Mouse (Mus musculus) myocyte (in vitro differentiated cells): ENCODE data around the gene Baiap3. TPM values are rescaled to one million over a fixed set of nuclear protein-coding genes. Genes with fewer than 3 reads are reported as not detected.
A peak's percentile ranks its signal among the peaks of the same experiment; 100 is the strongest.

ENCODE experiments used
- H3K27me3 ChIP-seq: one replicate; pipeline ENCODE4 v1.6.1; 2011; ENCODE audit not compliant: control insufficient read depth, insufficient read depth, insufficient read length
- H3K36me3 ChIP-seq: one replicate; pipeline ENCODE4 v1.6.1; 2011; ENCODE audit not compliant: control insufficient read depth, insufficient read depth
- H3K4me2 ChIP-seq: one replicate; pipeline ENCODE4 v1.6.1; 2011; ENCODE audit warnings: low read depth, control low read depth
- H3K4me3 ChIP-seq: one replicate; pipeline ENCODE4 v1.5.1; 2011; ENCODE audit warnings: mild to moderate bottlenecking, control low read depth, moderate library complexity
- H3K79me2 ChIP-seq: one replicate; pipeline ENCODE4 v1.6.1; 2011; ENCODE audit not compliant: control insufficient read depth, insufficient read depth
- H3ac ChIP-seq: one replicate; pipeline ENCODE4 v1.6.1; 2011; ENCODE audit not compliant: control insufficient read depth, insufficient read length
- CEBPB ChIP-seq: IDR thresholded peaks from 2 replicates; pipeline ENCODE4 v1.6.1; 2011; ENCODE audit warnings: mild to moderate bottlenecking, moderate library complexity; ENCODE audit not compliant: poor library complexity, insufficient read depth, severe bottlenecking
- E2F4 ChIP-seq: IDR thresholded peaks from one replicate; pipeline ENCODE4 v1.6.1; 2011; ENCODE audit warnings: mild to moderate bottlenecking, control low read depth, moderate library complexity; ENCODE audit not compliant: insufficient read depth
- MAX ChIP-seq: IDR thresholded peaks from one replicate; pipeline ENCODE4 v1.6.1; 2011; ENCODE audit warnings: low read depth, mild to moderate bottlenecking, control low read depth
- MYOD1 ChIP-seq, 3 experiments: IDR thresholded peaks; one replicate each; pipeline ENCODE4 v1.6.1; 2011; ENCODE audit warnings: control low read depth in 2 of 3, low read depth in 2 of 3, mild to moderate bottlenecking in 2 of 3, moderate library complexity in 1 of 3; ENCODE audit not compliant: insufficient read length in 2 of 3, control insufficient read depth in 1 of 3
- MYOG ChIP-seq, 3 experiments: IDR thresholded peaks; one replicate each; pipeline ENCODE4 v1.6.1; 2011; ENCODE audit warnings: control low read depth in 2 of 3, low read depth in 2 of 3, mild to moderate bottlenecking in 2 of 3; ENCODE audit not compliant: insufficient read length in 2 of 3, control insufficient read depth in 1 of 3, insufficient read depth in 1 of 3
- POLR2A ChIP-seq: IDR thresholded peaks from one replicate; pipeline ENCODE4 v1.6.1; 2011; ENCODE audit warnings: low read depth, mild to moderate bottlenecking, control low read depth, moderate library complexity; ENCODE audit not compliant: insufficient read length
- POLR2AphosphoS2 ChIP-seq: IDR thresholded peaks from one replicate; pipeline ENCODE4 v1.6.1; 2011; ENCODE audit warnings: low read depth, control low read depth; ENCODE audit not compliant: insufficient read length
- REST ChIP-seq: IDR thresholded peaks from one replicate; pipeline ENCODE4 v1.6.1; 2011; ENCODE audit warnings: mild to moderate bottlenecking, control low read depth, moderate library complexity; ENCODE audit not compliant: insufficient read depth, insufficient read length
- SRF ChIP-seq: IDR thresholded peaks from one replicate; pipeline ENCODE4 v1.6.1; 2011; ENCODE audit warnings: low read depth; ENCODE audit not compliant: control insufficient read depth, insufficient read length
- TCF12 ChIP-seq: IDR thresholded peaks from one replicate; pipeline ENCODE4 v1.6.1; 2011; ENCODE audit warnings: mild to moderate bottlenecking, control low read depth; ENCODE audit not compliant: poor library complexity, insufficient read depth, severe bottlenecking
- TCF3 ChIP-seq: IDR thresholded peaks from one replicate; pipeline ENCODE4 v1.6.1; 2011; ENCODE audit warnings: low read depth, control low read depth; ENCODE audit not compliant: insufficient read length
- USF1 ChIP-seq: IDR thresholded peaks from one replicate; pipeline ENCODE4 v1.6.1; 2011; ENCODE audit warnings: low read depth, mild to moderate bottlenecking, control low read depth, moderate library complexity
- polyA plus RNA-seq: library from polyadenylated mRNA; unstranded; fragments of >200 nt; fragmentation: generic; extraction: Trizol; gene quantifications from one replicate; pipeline ENCODE4 v1.2.1, GENCODE M21; 2012; ENCODE audit warnings: missing spikeins

The Baiap3 gene
- polyA plus RNA-seq, 1 experiment = 0.01 TPM

- peaks cover 4% of the 10 kb centered on the region for H3K27me3 ChIP-seq
- H3K4me2 ChIP-seq = peak overlapping the region; percentile 56
- no peak for TF ChIP-seq POLR2AphosphoS2
- TF ChIP-seq MAX = no peak
- TF ChIP-seq MYOG (IDR thresholded peaks at IDR 0.05; ENCODE audit: control insufficient read depth in 1 of 3, insufficient read depth in 1 of 3, insufficient read length in 2 of 3, low read depth in 2 of 3) = no peak
- no peak for TF ChIP-seq SRF
- no peak for TF ChIP-seq E2F4
- no peak for TF ChIP-seq CEBPB
- no peak for TF ChIP-seq MYOD1 (IDR thresholded peaks at IDR 0.05; ENCODE audit: control insufficient read depth in 1 of 3, insufficient read length in 2 of 3, low read depth in 2 of 3)
- TF ChIP-seq POLR2A = peak; percentile 43
- no peak for TF ChIP-seq TCF12
- peak; percentile 48 for TF ChIP-seq USF1
- no peak for TF ChIP-seq TCF3
- H3K36me3 ChIP-seq = peaks cover 3% of the 10 kb centered on the region
- H3K4me3 ChIP-seq = peak overlapping the region; percentile 100
- peaks cover 43% of the 10 kb centered on the region for H3K79me2 ChIP-seq
- H3ac ChIP-seq = peak overlapping the region; percentile 87
Measured at GRCm38 (mm10) chr17:25273706-25274501, 17.7 kb upstream of the Baiap3 start.

GRCm38 (mm10) chr17:25272951-25273705 lies 17.0 kb upstream of the Baiap3 start:
- Histone ChIP-seq H3K4me2 (peak overlapping the region; percentile 95), H3K27me3 (peaks cover 4% of the 10 kb centered on the region), H3K79me2 (peaks cover 50% of the 10 kb centered on the region), H3ac (peak overlapping the region; percentile 87), H3K4me3 (peak overlapping the region; percentile 100), H3K36me3 (peaks cover 10% of the 10 kb centered on the region)
- peak; percentile 15 for TF ChIP-seq TCF3
- no peak for TF ChIP-seq REST
- peak; percentile 96 for TF ChIP-seq MAX
- no peak for TF ChIP-seq TCF12
- TF ChIP-seq MYOG (IDR thresholded peaks at IDR 0.05; ENCODE audit: control insufficient read depth in 1 of 3, insufficient read depth in 1 of 3, insufficient read length in 2 of 3, low read depth in 2 of 3) = no peak
- no peak for TF ChIP-seq SRF
- TF ChIP-seq POLR2A = peak; percentile 95
- peak; percentile 85 for TF ChIP-seq POLR2AphosphoS2
- peak; percentile 25 for TF ChIP-seq E2F4

DNA sequence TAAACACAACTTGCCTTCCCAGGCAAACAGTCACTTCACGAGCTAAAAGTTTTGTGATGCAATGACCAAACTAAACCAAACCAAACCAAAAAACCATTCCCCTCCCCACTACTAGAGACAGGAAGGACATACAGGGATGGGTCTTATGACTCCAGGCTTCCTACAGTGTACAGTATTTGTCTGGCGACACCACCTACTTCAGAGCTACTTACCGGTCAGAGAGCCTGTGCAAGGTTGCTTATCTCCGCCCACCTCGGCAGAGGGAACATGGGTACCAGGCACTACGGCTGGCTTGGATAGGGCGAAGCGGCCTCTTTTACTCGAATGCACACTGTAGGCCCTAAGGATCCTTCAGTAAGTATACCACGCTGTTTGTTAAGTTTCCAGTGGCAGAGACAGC lies 16.2 kb upstream of the Baiap3 start:
- H3K4me3 ChIP-seq = peak overlapping the region; percentile 100
- peaks cover 58% of the 10 kb centered on the region for H3K79me2 ChIP-seq
- H3K27me3 ChIP-seq = no peaks in the 10 kb centered on the region
- peak overlapping the region; percentile 87 for H3ac ChIP-seq
- peaks cover 18% of the 10 kb centered on the region for H3K36me3 ChIP-seq
- H3K4me2 ChIP-seq = peak overlapping the region; percentile 95
- TF ChIP-seq USF1 = no peak
- no peak for TF ChIP-seq REST
- TF ChIP-seq POLR2A = no peak
- no peak for TF ChIP-seq MYOD1 (IDR thresholded peaks at IDR 0.05; ENCODE audit: control insufficient read depth in 1 of 3, insufficient read length in 2 of 3, low read depth in 2 of 3)
- no peak for TF ChIP-seq TCF3
- TF ChIP-seq MYOG (IDR thresholded peaks at IDR 0.05; ENCODE audit: control insufficient read depth in 1 of 3, insufficient read depth in 1 of 3, insufficient read length in 2 of 3, low read depth in 2 of 3) = no peak
- no peak for TF ChIP-seq POLR2AphosphoS2
- TF ChIP-seq E2F4 = no peak
- TF ChIP-seq MAX = no peak
- TF ChIP-seq SRF = no peak
- no peak for TF ChIP-seq TCF12
- TF ChIP-seq CEBPB = no peak

DNA sequence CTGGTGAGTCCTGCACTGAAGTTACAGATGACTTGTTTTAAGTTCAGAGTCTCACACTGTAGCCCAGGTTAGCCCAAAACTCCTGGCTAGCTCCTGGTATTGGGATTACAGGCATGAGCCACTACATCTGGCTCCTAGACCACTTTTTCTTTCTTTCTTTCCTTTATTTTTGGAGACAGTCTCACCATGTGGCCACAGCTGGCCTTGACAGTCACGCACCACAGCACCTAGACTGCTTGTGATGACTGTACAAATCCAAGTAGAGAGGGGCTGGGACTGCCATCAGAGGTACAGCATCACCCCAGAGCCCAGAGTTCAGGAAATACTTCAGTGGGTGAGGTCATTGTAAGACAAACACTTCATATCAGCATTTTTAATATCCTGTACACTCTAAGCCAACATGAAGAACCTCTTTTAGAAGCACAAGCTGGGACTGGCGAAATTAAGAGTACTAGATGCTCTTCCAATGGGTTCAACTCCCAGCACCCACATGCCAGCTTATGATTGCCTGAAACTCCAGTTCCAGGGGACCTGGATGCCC lies 14.7 kb upstream of the Baiap3 start:
- H3K27me3 ChIP-seq = no peaks in the 10 kb centered on the region
- peak overlapping the region; percentile 100 for H3K4me3 ChIP-seq
- peaks cover 33% of the 10 kb centered on the region for H3K36me3 ChIP-seq
- H3K4me2 ChIP-seq = peak overlapping the region; percentile 95
- peaks cover 68% of the 10 kb centered on the region for H3K79me2 ChIP-seq
- no peak overlapping the region for H3ac ChIP-seq
- TF ChIP-seq MYOG (IDR thresholded peaks at IDR 0.05; ENCODE audit: control insufficient read depth in 1 of 3, insufficient read depth in 1 of 3, insufficient read length in 2 of 3, low read depth in 2 of 3) (no peak), POLR2A (no peak), MAX (no peak), CEBPB (no peak), SRF (no peak), E2F4 (no peak), MYOD1 (IDR thresholded peaks at IDR 0.05; ENCODE audit: control insufficient read depth in 1 of 3, insufficient read length in 2 of 3, low read depth in 2 of 3) (no peak), POLR2AphosphoS2 (no peak), REST (no peak)
